Mouse (Mus musculus) bone marrow, adult 2 months (tissue): Measurements from ENCODE around the gene Usp9x. TPM values are rescaled to one million over a fixed set of nuclear protein-coding genes. Genes with fewer than 3 reads are reported as not detected.

ENCODE experiments used
- H3K27ac ChIP-seq: fragments of 200-500 bp; 2 replicates; pipeline ENCODE4 v1.5.1; 2012; ENCODE audit warnings: low read depth, mild to moderate bottlenecking, control low read depth, inconsistent platforms, low read length; ENCODE audit not compliant: control insufficient read depth, poor library complexity, insufficient read depth
- H3K4me1 ChIP-seq: fragments of 200-500 bp; 2 replicates; pipeline ENCODE4 v1.6.1; 2011; ENCODE audit warnings: low read length; ENCODE audit not compliant: control insufficient read depth, insufficient read depth
- H3K4me3 ChIP-seq: fragments of 200-500 bp; replicated peaks from 2 replicates; pipeline ENCODE3; 2011; ENCODE audit warnings: mild to moderate bottlenecking, low read depth, low read length, control low read depth; ENCODE audit not compliant: control insufficient read depth
- CTCF ChIP-seq: fragments of 200-500 bp; IDR thresholded peaks from 2 replicates; pipeline ENCODE4 v1.5.1; 2011; ENCODE audit warnings: low read length, control low read depth; ENCODE audit not compliant: control insufficient read depth, insufficient read depth
- POLR2A ChIP-seq: fragments of 200-500 bp; IDR thresholded peaks from 2 replicates; pipeline ENCODE4 v1.6.1; 2011; ENCODE audit warnings: low read depth, mild to moderate bottlenecking, control low read depth, low read length, borderline replicate concordance; ENCODE audit not compliant: control insufficient read depth
- WGBS: fragments of 180-500 bp; shearing (Covaris S2); methylation state at CpG from one replicate; pipeline ENCODE4 v1.1.7; 2018; 5-methylcytosine and 5-hydroxymethylcytosine counted together
- polyA plus RNA-seq: library from polyadenylated mRNA; stranded (reverse); fragments of >200 nt; gene quantifications from 2 replicates; pipeline ENCODE4 v1.2.4, GENCODE M21; 2011; ENCODE audit warnings: low replicate concordance; ENCODE audit not compliant: missing spikeins, insufficient read depth, insufficient read length

The Usp9x gene
- polyA plus RNA-seq, 1 experiment, result 23.0 TPM

GRCm38 (mm10) chrX:13207512-13208341 is 136.4 kb downstream of the Usp9x start:
- 27% methylated on average over 23 of the region's 23 CpGs for WGBS
- TF ChIP-seq CTCF (peak; percentile 93), POLR2A (no peak)
- Histone ChIP-seq H3K4me3 (peak overlapping the region; percentile 8), H3K27ac (no peak overlapping the region), H3K4me1 (no peaks in the 10 kb centered on the region)

- Histone ChIP-seq H3K4me3 (peak overlapping the region; percentile 8), H3K4me1 (no peaks in the 10 kb centered on the region), H3K27ac (no peak overlapping the region)
- TF ChIP-seq POLR2A (no peak), CTCF (no peak)
- 21% methylated on average over 6 of the region's 6 CpGs for WGBS
Measured at GRCm38 (mm10) chrX:13208404-13208803, 137.1 kb downstream of the Usp9x start.

GRCm38 (mm10) chrX:13214275-13214674 is 143.0 kb downstream of the Usp9x start:
- Histone ChIP-seq H3K27ac (no peak overlapping the region), H3K4me1 (no peaks in the 10 kb centered on the region), H3K4me3 (no peak overlapping the region)
- 63% methylated on average over 1 of the region's 1 CpGs for WGBS
- TF ChIP-seq POLR2A, result no peak
- TF ChIP-seq CTCF, result no peak

Other genes starting within 250 kb of the Usp9x start
- 40.6 and 96.2 TPM in 2 replicates for gene Ddx3x, start 209.5 kb downstream of the Usp9x start, polyA plus RNA-seq